Mouse (Mus musculus) lung, adult 2 months (tissue): Measurements from ENCODE around the gene Btbd7.

Experiments
- CTCF ChIP-seq: fragments of 200-500 bp; IDR thresholded peaks from 2 replicates; pipeline ENCODE4 v1.5.1; 2011; ENCODE audit warnings: mild to moderate bottlenecking, low read length, control low read depth; ENCODE audit not compliant: insufficient read depth
- POLR2A ChIP-seq: fragments of 200-500 bp; IDR thresholded peaks from 2 replicates; pipeline ENCODE4 v1.6.1; 2011; ENCODE audit warnings: low read depth, mild to moderate bottlenecking, control low read depth, low read length, borderline replicate concordance; ENCODE audit errors: extremely low read depth

DNA sequence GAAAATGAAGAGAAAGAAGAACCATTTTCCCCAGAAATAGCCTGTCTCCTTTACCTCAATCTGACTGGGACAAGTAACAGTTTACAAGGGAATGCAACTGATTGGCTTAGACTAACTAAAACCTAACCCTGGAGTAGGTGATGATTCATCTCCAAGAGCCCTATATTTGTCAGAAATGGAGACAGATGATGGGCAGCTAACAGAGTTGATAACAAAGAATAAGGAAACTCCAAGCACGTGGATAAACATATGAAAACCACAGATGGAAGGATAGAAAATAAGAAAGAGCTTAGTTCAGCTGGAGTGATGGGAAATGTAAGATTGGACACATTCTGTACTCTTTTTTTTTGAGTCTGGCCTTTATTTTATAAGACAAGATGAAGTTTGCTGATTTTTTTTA, 7.7 kb downstream of the Btbd7 start:
- TF ChIP-seq POLR2A, result no peak
- no peak for TF ChIP-seq CTCF
